Mouse (Mus musculus) forebrain, embryonic 11.5 days (tissue): ENCODE results near the gene Tmem160. TPM values are rescaled to one million over a fixed set of nuclear protein-coding genes. Genes with fewer than 3 reads are reported as not detected.

Experiments used
- ATAC-seq: fragments of 200-750 bp; cut with Nextera tagmentation; replicated peaks from 2 replicates; pipeline ENCODE4 v1.8.0; 2017; ENCODE audit warnings: moderate TSS enrichment; ENCODE audit not compliant: low FRiP score
- DNase-seq: peaks from one replicate; pipeline ENCODE4 v3.0.0-alpha.2; 2017; ENCODE audit warnings: low spot score
- H3K27ac ChIP-seq: fragments of 300-500 bp; sonication (generic); 2 replicates; pipeline ENCODE4 v1.5.1; 2014; ENCODE audit warnings: low read depth, low read length
- H3K27me3 ChIP-seq: fragments of 300-500 bp; sonication (generic); 2 replicates; pipeline ENCODE4 v1.6.1; 2014; ENCODE audit warnings: mild to moderate bottlenecking, low read length, mixed read lengths; ENCODE audit not compliant: control insufficient read depth, insufficient read depth
- H3K36me3 ChIP-seq: fragments of 300-500 bp; sonication (generic); 2 replicates; pipeline ENCODE4 v1.6.1; 2014; ENCODE audit warnings: mild to moderate bottlenecking, low read length, moderate library complexity, mixed read lengths; ENCODE audit not compliant: control insufficient read depth, insufficient read depth
- H3K4me1 ChIP-seq: fragments of 300-500 bp; sonication (generic); replicated peaks from 2 replicates; pipeline ENCODE4 v1.6.1; 2014; ENCODE audit warnings: low read length, mixed read lengths; ENCODE audit not compliant: control insufficient read depth, insufficient read depth
- H3K4me2 ChIP-seq: fragments of 300-500 bp; sonication (generic); 2 replicates; pipeline ENCODE4 v1.6.1; 2014; ENCODE audit warnings: low read depth, mild to moderate bottlenecking, low read length, moderate library complexity, mixed read lengths; ENCODE audit not compliant: severe bottlenecking
- H3K4me3 ChIP-seq: fragments of 300-500 bp; sonication (generic); 2 replicates; pipeline ENCODE4 v1.5.1; 2014; ENCODE audit warnings: low read depth, low read length
- H3K9ac ChIP-seq: fragments of 300-500 bp; sonication (generic); 2 replicates; pipeline ENCODE4 v1.6.1; 2014; ENCODE audit warnings: low read length
- H3K9me3 ChIP-seq: fragments of 300-500 bp; sonication (generic); 2 replicates; pipeline ENCODE4 v1.6.1; 2016; ENCODE audit warnings: low read length, mixed read lengths; ENCODE audit not compliant: control insufficient read depth
- WGBS: fragments of 180-500 bp; shearing (Covaris S2); extraction: QIAGEN DNeasy Blood & Tissue Kit; methylation state at CpG from one replicate; pipeline ENCODE4 v1.1.7; 2014; 5-methylcytosine and 5-hydroxymethylcytosine counted together
- polyA plus RNA-seq: library from polyadenylated mRNA; unstranded; fragments of >200 nt; fragmentation: Nextera tagmentation; extraction: Ambion mirVana; gene quantifications from 2 replicates; pipeline ENCODE4 v1.2.1, GENCODE M21; 2014

Gene Tmem160
- polyA plus RNA-seq: 48.6 and 52.1 TPM in 2 replicates

DNA sequence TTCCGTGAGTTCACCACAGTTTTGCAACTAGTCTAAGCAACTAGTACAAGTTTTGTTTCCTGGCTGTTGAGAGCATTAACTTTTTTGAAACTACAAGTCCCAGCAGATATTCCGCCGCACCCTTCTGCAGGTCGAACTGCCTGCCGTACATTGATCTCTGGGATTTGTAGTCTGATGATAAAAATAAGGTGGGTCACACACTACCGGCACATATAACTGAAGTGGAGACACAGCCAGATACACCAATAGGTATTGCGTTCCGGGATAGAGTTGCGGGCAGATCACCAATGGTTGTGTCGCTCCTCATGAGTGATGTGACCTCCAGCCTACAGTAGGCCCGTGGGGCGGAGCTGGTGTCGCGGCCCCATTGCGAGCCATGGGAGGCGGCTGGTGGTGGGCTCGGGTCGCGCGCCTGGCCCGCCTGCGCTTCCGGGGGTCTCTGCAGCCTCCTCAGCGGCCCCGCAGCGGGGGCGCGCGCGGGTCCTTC, at the start of gene Tmem160:
Tmem160 (plus strand) TSS at position 193 of the 487 bp plus-strand sequence.
- H3K27ac ChIP-seq: peak within 1 kb of the TSS; percentile 37; the same call in 1 of the 2 replicates
- H3K27me3 ChIP-seq: no peaks in the 10 kb centered on the region
- under 1% methylated on average over 30 of the region's 30 CpGs for WGBS
- H3K9me3 ChIP-seq: no peaks in the 10 kb centered on the region
- peak; percentile 96 for ATAC-seq
- H3K36me3 ChIP-seq: no peaks in the 10 kb centered on the region
- peaks cover 5% of the 10 kb centered on the region for H3K4me1 ChIP-seq
- peak within 1 kb of the TSS; percentile 77 for H3K4me3 ChIP-seq
- DNase-seq: peak; percentile 90
- peak within 1 kb of the TSS; percentile 69 for H3K9ac ChIP-seq
- H3K4me2 ChIP-seq: peak within 1 kb of the TSS; percentile 91

- H3K4me2 ChIP-seq: peak overlapping the region; percentile 100
- 46% methylated on average over 21 of the region's 21 CpGs for WGBS
- H3K9me3 ChIP-seq: no peaks in the 10 kb centered on the region
- no peaks in the 10 kb centered on the region for H3K36me3 ChIP-seq
- peak overlapping the region; percentile 100 for H3K27ac ChIP-seq
- peak overlapping the region; percentile 92 for H3K4me3 ChIP-seq
- peaks cover 13% of the 10 kb centered on the region for H3K4me1 ChIP-seq
- peak; percentile 57 for DNase-seq
- no peaks in the 10 kb centered on the region for H3K27me3 ChIP-seq
- peak overlapping the region; percentile 100 for H3K9ac ChIP-seq
- no peak for ATAC-seq
Observed at GRCm38 (mm10) chr7:16402968-16403948, 49.3 kb upstream of the Tmem160 start.

DNA sequence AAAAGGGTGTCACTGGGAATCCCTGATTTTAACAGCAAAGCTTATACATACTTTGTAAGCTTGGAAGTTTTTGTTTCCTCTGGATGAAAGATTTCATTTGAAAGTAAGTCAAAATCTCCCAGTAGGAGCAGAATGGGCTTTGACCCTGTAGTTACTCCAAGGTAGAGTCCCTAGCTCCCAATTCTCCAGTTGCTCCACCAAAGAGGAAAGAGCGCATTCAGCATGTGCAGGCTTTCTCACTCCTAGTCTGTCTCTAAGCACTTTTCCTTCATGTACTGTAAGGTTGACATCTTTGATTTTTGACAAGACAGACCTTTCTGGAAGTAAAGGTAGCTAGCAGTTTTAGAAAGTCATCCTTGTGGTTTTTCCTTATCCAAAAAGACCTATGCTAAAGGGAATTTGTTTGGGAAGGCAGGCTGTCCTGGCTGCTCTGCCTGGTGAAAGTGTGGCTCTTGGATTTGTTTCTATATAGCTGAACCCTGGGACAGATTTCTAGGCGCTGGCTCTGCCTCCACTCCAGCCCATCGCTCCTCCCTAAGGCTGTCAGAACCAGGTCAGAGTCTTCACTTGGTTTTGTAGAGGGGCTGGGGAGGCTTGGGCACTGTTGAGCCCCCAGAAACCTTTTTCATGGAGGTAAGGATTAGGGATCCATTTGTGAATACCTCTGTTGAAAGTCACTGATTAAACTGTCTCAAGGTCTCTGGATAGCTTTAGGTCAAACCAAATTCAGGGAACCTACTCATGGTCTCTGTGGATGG, 48.1 kb upstream of the Tmem160 start:
- peak overlapping the region; percentile 29 for H3K9ac ChIP-seq
- no peak for ATAC-seq
- H3K4me3 ChIP-seq: no peak overlapping the region
- no peak for DNase-seq
- no peaks in the 10 kb centered on the region for H3K9me3 ChIP-seq
- H3K36me3 ChIP-seq: no peaks in the 10 kb centered on the region
- H3K27ac ChIP-seq: peak overlapping the region; percentile 48; the same call in 1 of the 2 replicates
- 0 out of 2 replicates have a peak overlapping the region, but pooled peaks have one; percentile 15 for H3K4me2 ChIP-seq
- WGBS: 90% methylated on average over 3 of the region's 3 CpGs
- no peaks in the 10 kb centered on the region for H3K27me3 ChIP-seq
- H3K4me1 ChIP-seq: peaks cover 10% of the 10 kb centered on the region

GRCm38 (mm10) chr7:16405073-16405455, 47.5 kb upstream of the Tmem160 start:
- 88% methylated on average over 2 of the region's 2 CpGs for WGBS
- Histone ChIP-seq H3K4me1 (peaks cover 10% of the 10 kb centered on the region), H3K27ac (peak overlapping the region; percentile 48; the same call in 1 of the 2 replicates), H3K9ac (peak overlapping the region; percentile 29; the same call in 1 of the 2 replicates), H3K4me3 (no peak overlapping the region), H3K9me3 (no peaks in the 10 kb centered on the region), H3K36me3 (no peaks in the 10 kb centered on the region), H3K27me3 (no peaks in the 10 kb centered on the region), H3K4me2 (0 out of 2 replicates have a peak overlapping the region, but pooled peaks have one; percentile 12)
- DNase-seq: no peak
- no peak for ATAC-seq

DNA sequence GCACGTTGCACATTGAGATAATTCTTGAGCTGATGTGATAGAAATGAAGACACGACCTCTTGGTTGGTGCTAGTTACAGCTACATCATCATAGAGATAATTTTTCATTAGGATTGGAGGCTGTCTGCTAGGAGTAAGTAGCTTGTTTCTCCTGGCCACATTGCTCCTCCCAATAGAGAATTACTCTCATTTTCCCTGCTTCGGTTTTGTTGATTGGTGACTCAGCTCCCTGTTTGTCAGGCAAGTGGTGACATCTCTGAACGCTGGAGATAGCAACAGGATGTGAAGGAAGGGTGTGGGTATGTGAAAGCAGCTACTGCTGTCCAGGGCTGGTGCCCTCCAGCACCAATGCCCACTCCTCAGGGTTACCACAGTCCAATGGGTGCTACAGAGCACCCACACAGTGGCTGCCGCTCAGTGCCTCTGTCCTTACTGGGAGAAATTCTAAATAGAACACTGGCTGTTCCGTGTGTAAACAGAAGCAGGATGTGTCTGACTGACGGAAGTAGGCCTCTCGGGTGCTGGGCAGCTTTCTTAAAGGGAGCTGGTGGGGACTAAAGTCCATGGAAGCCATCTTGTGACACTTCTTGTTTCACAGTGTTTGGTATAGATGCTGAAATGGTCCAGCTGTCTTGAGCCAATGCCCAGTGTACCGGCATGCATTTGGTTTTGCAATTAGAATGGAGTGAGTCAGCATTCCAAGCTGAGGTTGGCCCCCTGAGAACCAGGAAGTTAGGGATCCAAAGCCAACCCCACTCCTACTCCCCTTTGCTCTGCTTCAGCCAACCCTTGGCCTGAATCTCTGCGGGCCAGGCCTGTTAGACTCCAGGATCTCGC, 46.8 kb upstream of the Tmem160 start:
- H3K4me2 ChIP-seq: no peak overlapping the region

DNA sequence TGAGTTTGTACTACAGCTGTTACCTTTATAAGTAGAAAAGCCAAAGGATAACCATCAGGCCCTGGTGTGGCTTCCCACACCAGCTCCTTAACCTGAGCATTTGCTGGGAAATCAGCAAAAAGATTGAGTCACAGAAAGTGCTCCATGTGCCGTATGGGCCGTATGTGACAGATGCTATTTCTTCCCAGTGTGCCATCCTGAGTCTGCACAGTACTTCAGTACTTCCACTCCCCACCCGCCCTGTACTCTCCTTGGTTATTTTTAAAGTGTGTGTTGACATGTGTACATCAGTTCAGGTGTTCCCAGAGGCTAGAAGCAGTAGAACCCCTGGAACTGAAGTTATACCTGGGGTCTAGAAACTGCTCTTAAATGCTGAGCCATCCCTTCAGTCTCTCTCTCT, 45.6 kb upstream of the Tmem160 start:
- ATAC-seq: no peak
- H3K9ac ChIP-seq: no peak overlapping the region
- H3K4me1 ChIP-seq: peaks cover 10% of the 10 kb centered on the region
- H3K4me2 ChIP-seq: no peak overlapping the region
- H3K36me3 ChIP-seq: no peaks in the 10 kb centered on the region
- no peak overlapping the region for H3K27ac ChIP-seq
- H3K9me3 ChIP-seq: no peaks in the 10 kb centered on the region
- H3K4me3 ChIP-seq: no peak overlapping the region
- H3K27me3 ChIP-seq: no peaks in the 10 kb centered on the region
- DNase-seq: no peak
- WGBS: 89% methylated on average over 3 of the region's 3 CpGs

More for the DNA sequence above, 46.8 kb upstream of the Tmem160 start:
- H3K27me3 ChIP-seq: no peaks in the 10 kb centered on the region
- no peak overlapping the region; the same call in 1 of the 2 replicates for H3K4me3 ChIP-seq
- ATAC-seq (no peak), DNase-seq (no peak)
- 83% methylated on average over 11 of the region's 11 CpGs for WGBS
- H3K9ac ChIP-seq: peak overlapping the region; percentile 20; the same call in 1 of the 2 replicates
- no peaks in the 10 kb centered on the region for H3K36me3 ChIP-seq
- H3K27ac ChIP-seq: peak overlapping the region; percentile 48; the same call in 1 of the 2 replicates
- no peaks in the 10 kb centered on the region for H3K9me3 ChIP-seq
- peaks cover 10% of the 10 kb centered on the region for H3K4me1 ChIP-seq

- Histone ChIP-seq H3K27ac (no peak overlapping the region), H3K9me3 (no peaks in the 10 kb centered on the region), H3K27me3 (no peaks in the 10 kb centered on the region), H3K4me1 (peaks cover 5% of the 10 kb centered on the region), H3K4me2 (no peak overlapping the region), H3K36me3 (no peaks in the 10 kb centered on the region; the same call in 1 of the 2 replicates), H3K4me3 (no peak overlapping the region), H3K9ac (no peak overlapping the region)
- DNase-seq (no peak), ATAC-seq (no peak)
- WGBS: 92% methylated on average over 5 of the region's 5 CpGs
Observed at GRCm38 (mm10) chr7:16411100-16411499, 41.5 kb upstream of the Tmem160 start.
